Mouse (Mus musculus) liver, embryonic 16.5 days (tissue): ENCODE results near the gene Wfdc2. TPM values are rescaled to one million over a fixed set of nuclear protein-coding genes. Genes with fewer than 3 reads are reported as not detected.

Experiments
- ATAC-seq: fragments of 200-750 bp; cut with Nextera tagmentation; 2 replicates; pipeline ENCODE4 v1.8.0; 2017; ENCODE audit warnings: low read depth, mild to moderate bottlenecking, moderate number of reproducible peaks, moderate library complexity
- H3K27ac ChIP-seq: fragments of 300-500 bp; sonication (generic); 2 replicates; pipeline ENCODE4 v1.5.1; 2014; ENCODE audit warnings: mild to moderate bottlenecking, low read length
- H3K27me3 ChIP-seq: fragments of 300-500 bp; sonication (generic); 2 replicates; pipeline ENCODE4 v1.6.1; 2014; ENCODE audit warnings: low read depth, low read length, mixed read lengths; ENCODE audit not compliant: control insufficient read depth, insufficient read depth
- H3K36me3 ChIP-seq: fragments of 300-500 bp; sonication (generic); 2 replicates; pipeline ENCODE4 v1.6.1; 2014; ENCODE audit warnings: mild to moderate bottlenecking; ENCODE audit not compliant: control insufficient read depth, insufficient read depth
- H3K4me1 ChIP-seq: fragments of 300-500 bp; sonication (generic); 2 replicates; pipeline ENCODE4 v1.6.1; 2014; ENCODE audit warnings: low read depth, low read length, mixed read lengths; ENCODE audit not compliant: control insufficient read depth
- H3K4me2 ChIP-seq: fragments of 300-500 bp; sonication (generic); 2 replicates; pipeline ENCODE4 v1.6.1; 2014; ENCODE audit warnings: low read depth, low read length, mixed read lengths
- H3K4me3 ChIP-seq: fragments of 300-500 bp; sonication (generic); 2 replicates; pipeline ENCODE4 v1.5.1; 2014; ENCODE audit warnings: low read depth, mild to moderate bottlenecking, low read length
- H3K9ac ChIP-seq: fragments of 300-500 bp; sonication (generic); 2 replicates; pipeline ENCODE4 v1.6.1; 2014; ENCODE audit warnings: low read depth, low read length
- H3K9me3 ChIP-seq: fragments of 300-500 bp; sonication (generic); replicated peaks from 2 replicates; pipeline ENCODE4 v1.6.1; 2016; ENCODE audit warnings: low read length; ENCODE audit not compliant: control insufficient read depth
- WGBS: fragments of 180-500 bp; shearing (Covaris S2); extraction: QIAGEN DNeasy Blood & Tissue Kit; methylation state at CpG from one replicate; pipeline ENCODE4 v1.1.7; 2014; ENCODE audit not compliant: insufficient replicate concordance; 5-methylcytosine and 5-hydroxymethylcytosine counted together
- polyA plus RNA-seq: library from polyadenylated mRNA; unstranded; fragments of >200 nt; fragmentation: Nextera tagmentation; extraction: Ambion mirVana; gene quantifications from 2 replicates; pipeline ENCODE4 v1.2.1, GENCODE M21; 2015

Gene Wfdc2
- 0.76 and 1.7 TPM in 2 replicates for polyA plus RNA-seq

DNA sequence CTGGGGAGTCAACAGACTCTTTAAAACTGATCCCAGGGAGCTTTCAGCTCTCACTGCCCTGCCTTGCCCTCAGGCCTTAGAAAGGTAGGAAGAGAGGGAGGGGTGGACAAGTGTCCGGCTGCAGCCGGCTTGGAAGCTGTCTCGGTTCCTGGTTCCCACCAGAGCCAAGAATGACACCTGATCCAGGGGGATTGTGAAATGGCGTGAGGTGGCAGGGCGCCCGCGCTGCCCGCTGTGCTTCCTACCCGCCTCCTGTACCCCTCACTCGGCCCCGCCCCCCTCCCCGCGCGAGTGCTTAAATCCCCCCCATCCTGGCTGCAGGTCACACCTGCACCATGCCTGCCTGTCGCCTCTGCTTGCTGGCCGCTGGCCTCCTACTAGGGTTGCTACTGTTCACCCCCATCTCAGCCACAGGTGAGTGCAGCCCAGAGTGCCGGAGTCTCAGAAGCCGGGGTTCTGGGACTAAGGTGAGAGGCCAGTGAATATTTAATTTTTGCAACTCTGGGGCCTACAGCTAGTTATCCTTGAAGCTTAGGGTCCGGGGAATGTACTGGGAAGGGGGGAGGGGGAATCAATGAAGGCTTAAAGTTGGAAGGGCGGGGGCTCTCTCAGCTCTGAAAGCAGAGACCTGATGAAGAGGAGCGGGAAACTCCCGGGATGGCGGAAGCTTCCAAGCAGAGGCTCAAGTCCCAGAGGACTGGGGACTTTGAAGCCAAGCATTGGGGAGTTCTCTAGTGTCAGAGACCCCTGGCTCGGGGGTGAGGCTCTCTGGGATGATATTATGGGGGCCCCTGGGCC, at the start of gene Wfdc2:
Gene Wfdc2, plus strand, starts transcription at position 23 of the 798 bp plus-strand sequence.
- peak within 1 kb of the TSS; percentile 33 for H3K4me3 ChIP-seq
- H3K9me3 ChIP-seq: no peaks in the 10 kb centered on the region
- no peak within 1 kb of the TSS; the same call in 1 of the 2 replicates for H3K9ac ChIP-seq
- H3K27me3 ChIP-seq: peaks cover 32% of the 10 kb centered on the region
- H3K36me3 ChIP-seq: no peaks in the 10 kb centered on the region
- peak within 1 kb of the TSS; percentile 58 for H3K4me2 ChIP-seq
- H3K4me1 ChIP-seq: no peaks in the 10 kb centered on the region; the same call in 1 of the 2 replicates
- no peak within 1 kb of the TSS for H3K27ac ChIP-seq
- 14% methylated on average over 24 of the region's 24 CpGs for WGBS
- ATAC-seq: no peak

DNA sequence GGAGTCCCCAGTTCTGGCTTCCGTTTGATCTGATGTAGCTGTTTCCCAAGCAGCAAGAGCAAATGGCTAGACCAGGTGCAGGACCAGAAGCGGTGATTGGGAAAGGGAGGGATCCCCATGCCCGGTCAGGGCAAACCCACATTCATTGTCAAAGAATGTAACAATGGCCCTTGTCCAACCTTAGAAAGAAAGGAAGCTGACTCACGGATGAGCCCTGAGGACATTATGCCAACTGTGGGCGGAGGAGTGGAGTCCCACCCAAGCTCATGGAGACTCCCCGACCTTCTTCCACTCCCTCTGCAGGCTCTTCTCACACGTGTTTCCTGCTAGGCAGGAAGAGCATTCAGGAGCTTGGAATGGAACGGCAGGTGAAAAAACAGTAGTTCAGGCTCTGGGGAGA, 48.8 kb upstream of the Wfdc2 start:
- Histone ChIP-seq H3K4me1 (no peaks in the 10 kb centered on the region; the same call in 1 of the 2 replicates), H3K27me3 (no peaks in the 10 kb centered on the region), H3K4me2 (no peak overlapping the region), H3K9ac (no peak overlapping the region), H3K9me3 (no peaks in the 10 kb centered on the region), H3K36me3 (no peaks in the 10 kb centered on the region), H3K27ac (no peak overlapping the region), H3K4me3 (no peak overlapping the region)
- ATAC-seq: no peak
- 50% methylated on average over 8 of the region's 8 CpGs for WGBS

GRCm38 (mm10) chr2:164514916-164515315, 47.3 kb upstream of the Wfdc2 start:
- Histone ChIP-seq H3K27ac (no peak overlapping the region), H3K4me2 (no peak overlapping the region), H3K9me3 (no peaks in the 10 kb centered on the region), H3K4me3 (no peak overlapping the region), H3K27me3 (no peaks in the 10 kb centered on the region), H3K36me3 (no peaks in the 10 kb centered on the region), H3K4me1 (no peaks in the 10 kb centered on the region; the same call in 1 of the 2 replicates), H3K9ac (no peak overlapping the region)
- peak; percentile 56; the same call in 1 of the 2 replicates for ATAC-seq
- 51% methylated on average over 3 of the region's 3 CpGs for WGBS

DNA sequence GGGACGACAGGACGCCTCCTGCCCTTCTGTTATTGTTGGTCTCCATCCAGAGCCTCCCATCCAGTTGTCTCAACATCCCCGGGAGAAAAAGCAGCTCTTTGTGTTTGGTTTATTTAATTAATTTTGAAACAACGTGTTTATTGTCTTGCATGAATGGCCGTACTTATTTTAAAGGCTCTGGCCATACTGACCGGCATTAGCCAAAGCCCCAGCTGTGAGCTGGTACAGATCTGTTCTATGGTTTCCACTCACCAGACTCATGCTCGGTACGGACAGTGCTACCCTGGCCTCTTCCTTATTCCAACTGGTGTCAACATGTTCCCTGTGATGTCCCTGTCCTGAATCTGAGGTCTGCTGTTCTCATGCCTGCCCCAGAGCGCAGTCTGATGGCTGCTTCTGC, 46.3 kb upstream of the Wfdc2 start:
- no peak overlapping the region for H3K27ac ChIP-seq
- H3K4me2 ChIP-seq: no peak overlapping the region
- WGBS: 65% methylated on average over 9 of the region's 9 CpGs
- no peak overlapping the region for H3K9ac ChIP-seq
- no peaks in the 10 kb centered on the region for H3K9me3 ChIP-seq
- no peaks in the 10 kb centered on the region for H3K36me3 ChIP-seq
- no peak for ATAC-seq
- no peaks in the 10 kb centered on the region for H3K27me3 ChIP-seq
- no peak overlapping the region for H3K4me3 ChIP-seq
- H3K4me1 ChIP-seq: no peaks in the 10 kb centered on the region; the same call in 1 of the 2 replicates

GRCm38 (mm10) chr2:164516592-164516991, 45.6 kb upstream of the Wfdc2 start:
- ATAC-seq: no peak
- WGBS: 77% methylated on average over 11 of the region's 11 CpGs
- H3K27ac ChIP-seq: no peak overlapping the region
- H3K36me3 ChIP-seq: no peaks in the 10 kb centered on the region
- H3K27me3 ChIP-seq: no peaks in the 10 kb centered on the region
- H3K9me3 ChIP-seq: no peaks in the 10 kb centered on the region
- no peak overlapping the region for H3K4me3 ChIP-seq
- no peak overlapping the region for H3K9ac ChIP-seq
- H3K4me1 ChIP-seq: no peaks in the 10 kb centered on the region; the same call in 1 of the 2 replicates
- no peak overlapping the region for H3K4me2 ChIP-seq

DNA sequence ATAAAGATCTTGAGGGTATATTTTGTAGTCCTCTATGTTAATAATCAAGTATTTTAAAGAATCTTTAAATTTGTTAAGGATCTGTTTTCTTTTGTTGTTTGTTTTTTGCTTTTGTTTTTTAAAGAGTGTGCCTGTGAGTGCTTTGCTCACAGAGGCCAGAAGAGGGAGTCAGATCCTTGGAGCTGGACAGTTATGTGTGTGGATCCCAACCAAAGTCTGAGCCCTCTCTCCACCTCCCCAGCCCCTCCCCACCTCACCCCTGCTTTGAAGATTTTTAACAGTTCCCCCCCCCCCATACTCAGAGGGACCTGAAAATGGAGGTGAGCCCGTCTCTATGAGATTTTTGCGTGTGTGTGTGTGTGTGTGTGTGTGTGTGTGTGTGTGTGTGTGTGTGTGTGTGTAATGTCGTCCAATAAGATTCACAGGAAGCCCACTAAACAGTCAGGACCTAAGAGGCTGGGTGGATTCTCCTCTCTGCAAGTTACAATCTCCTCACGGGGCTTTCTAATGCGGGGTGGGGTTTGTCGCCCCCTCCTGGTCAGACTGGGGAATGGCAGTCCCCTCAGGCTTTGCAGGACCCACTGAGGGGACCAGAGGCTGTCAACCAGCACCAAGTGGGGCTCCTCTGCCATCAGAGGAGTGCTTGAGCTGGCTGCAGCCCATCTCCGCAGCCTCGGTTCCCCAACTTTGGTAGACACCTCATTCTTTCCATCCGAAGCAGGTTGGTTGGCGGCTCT, 44.6 kb upstream of the Wfdc2 start:
- Histone ChIP-seq H3K27ac (no peak overlapping the region), H3K27me3 (no peaks in the 10 kb centered on the region), H3K4me1 (no peaks in the 10 kb centered on the region; the same call in 1 of the 2 replicates), H3K4me2 (no peak overlapping the region), H3K9me3 (no peaks in the 10 kb centered on the region), H3K4me3 (no peak overlapping the region), H3K36me3 (no peaks in the 10 kb centered on the region), H3K9ac (no peak overlapping the region)
- 25% methylated on average over 10 of the region's 10 CpGs for WGBS
- peak; percentile 28; the same call in 1 of the 2 replicates for ATAC-seq

DNA sequence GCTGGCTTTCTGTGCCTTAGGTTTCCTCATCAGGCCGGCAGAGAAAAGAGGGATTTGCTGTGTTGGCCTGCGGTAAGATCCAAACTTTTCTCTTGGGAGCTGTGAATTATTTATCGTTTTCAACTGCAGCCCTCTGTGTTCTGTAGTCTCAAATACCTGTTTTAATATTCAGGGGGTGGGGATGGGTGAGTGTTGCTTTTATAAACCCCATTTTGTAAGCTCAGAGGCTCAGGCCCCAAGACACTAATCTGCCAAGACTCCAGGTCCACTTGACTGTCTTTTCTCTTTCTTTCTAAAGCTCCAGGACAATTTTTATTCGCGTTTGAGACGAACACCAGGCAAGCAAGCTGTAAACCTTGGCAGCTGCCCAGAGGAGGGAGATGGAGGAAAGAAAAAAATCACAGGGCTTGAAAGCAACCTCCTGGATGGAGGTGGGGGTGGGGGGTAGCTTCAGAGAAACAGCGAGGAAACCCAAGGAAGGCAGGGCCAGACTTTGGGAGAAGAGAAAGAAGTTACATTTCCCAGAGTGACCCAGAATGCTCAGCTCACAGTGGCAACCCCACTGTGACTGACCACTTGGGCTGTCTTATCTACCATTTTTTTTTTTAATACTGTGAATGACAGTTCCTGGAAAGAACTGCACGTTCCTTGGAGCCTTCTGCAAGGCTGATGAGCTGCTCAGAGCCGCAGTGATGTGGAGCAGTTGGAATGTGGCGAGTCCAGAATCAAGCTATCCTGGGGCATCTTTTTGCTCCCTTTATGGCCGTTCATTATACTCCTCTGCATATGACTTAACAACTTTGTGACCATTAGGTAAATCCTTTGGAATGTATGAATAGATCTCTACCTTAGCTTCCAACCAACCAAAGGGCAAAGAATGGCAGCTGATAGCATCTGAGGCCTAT, 43.7 kb upstream of the Wfdc2 start:
- whole genome bisulfite sequencing: 53% methylated on average over 11 of the region's 11 CpGs
- no peaks in the 10 kb centered on the region for H3K9me3 ChIP-seq
- H3K27ac ChIP-seq: no peak overlapping the region
- H3K4me3 ChIP-seq: no peak overlapping the region
- H3K4me2 ChIP-seq: no peak overlapping the region
- H3K4me1 ChIP-seq: no peaks in the 10 kb centered on the region
- ATAC-seq: no peak
- H3K9ac ChIP-seq: no peak overlapping the region
- H3K36me3 ChIP-seq: no peaks in the 10 kb centered on the region
- no peaks in the 10 kb centered on the region for H3K27me3 ChIP-seq

DNA sequence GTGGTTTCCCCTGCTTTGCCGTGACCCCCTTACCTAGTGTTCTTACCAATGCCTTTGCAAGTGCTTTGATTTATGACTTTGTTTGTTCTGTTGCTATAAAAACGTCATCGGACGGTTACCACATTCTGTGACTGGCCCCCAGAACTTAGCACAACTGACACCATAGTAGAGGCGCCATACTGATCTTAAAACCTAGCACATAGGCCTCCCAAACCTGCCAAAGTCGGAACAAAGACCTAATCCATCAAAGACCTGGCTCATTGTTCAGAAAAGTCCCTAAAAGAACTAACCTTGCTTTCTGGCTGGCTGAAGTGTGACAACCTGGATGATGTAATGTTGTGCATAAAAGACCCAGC, 43.1 kb upstream of the Wfdc2 start:
- Histone ChIP-seq H3K36me3 (no peaks in the 10 kb centered on the region), H3K4me1 (no peaks in the 10 kb centered on the region), H3K9me3 (no peaks in the 10 kb centered on the region), H3K9ac (no peak overlapping the region), H3K4me2 (no peak overlapping the region), H3K27me3 (no peaks in the 10 kb centered on the region), H3K27ac (no peak overlapping the region), H3K4me3 (no peak overlapping the region)
- ATAC-seq: no peak
- WGBS: 39% methylated on average over 6 of the region's 6 CpGs
